Mouse (Mus musculus) right cerebral cortex, postnatal 25 days (tissue): ENCODE measurements around the gene Cc2d1b.

Experiments
- DNase-seq: peaks from one replicate; pipeline ENCODE4 v3.0.0; 2022

The Cc2d1b gene

DNA sequence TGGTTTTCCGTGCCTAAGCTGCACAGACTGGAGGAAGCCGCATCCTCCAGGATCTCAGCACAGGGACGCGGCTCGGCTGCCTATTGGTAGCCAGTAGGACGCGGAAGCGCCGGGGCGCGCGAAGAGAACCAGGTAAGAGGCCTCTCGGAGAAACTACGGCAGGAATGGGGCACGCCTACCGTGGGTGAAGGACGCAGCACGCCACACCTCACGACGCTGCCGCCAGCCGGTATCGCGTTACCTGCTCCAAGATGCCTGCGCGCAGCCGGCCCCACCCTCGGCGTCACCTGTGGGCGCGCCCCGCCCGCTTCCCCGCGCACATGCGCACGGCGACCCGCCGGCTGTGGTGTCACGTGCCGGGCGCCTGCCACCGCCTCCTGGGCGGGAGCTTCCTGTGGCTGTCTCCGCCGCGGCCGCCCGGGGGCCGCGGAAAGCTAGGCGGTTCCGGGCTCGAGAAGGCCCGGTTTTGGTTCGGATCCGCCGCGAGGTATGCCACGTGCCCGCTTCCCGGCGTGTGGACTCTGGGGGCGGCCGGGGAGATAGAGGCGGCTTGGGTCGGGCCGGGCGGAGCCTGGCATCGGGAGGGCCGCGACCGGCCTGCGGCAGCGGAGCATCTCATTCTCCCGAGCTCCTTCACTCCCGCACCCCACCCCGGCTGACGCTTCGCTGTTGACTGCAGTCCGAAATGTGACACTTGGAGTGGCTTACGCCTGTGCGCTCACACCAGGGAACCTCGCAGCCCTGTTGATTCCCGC lies at the start of gene Cc2d1b:
Gene Cc2d1b, plus strand, starts transcription at position 354 of the 755 bp plus-strand sequence.
- peak; percentile 95 for DNase-seq

DNA sequence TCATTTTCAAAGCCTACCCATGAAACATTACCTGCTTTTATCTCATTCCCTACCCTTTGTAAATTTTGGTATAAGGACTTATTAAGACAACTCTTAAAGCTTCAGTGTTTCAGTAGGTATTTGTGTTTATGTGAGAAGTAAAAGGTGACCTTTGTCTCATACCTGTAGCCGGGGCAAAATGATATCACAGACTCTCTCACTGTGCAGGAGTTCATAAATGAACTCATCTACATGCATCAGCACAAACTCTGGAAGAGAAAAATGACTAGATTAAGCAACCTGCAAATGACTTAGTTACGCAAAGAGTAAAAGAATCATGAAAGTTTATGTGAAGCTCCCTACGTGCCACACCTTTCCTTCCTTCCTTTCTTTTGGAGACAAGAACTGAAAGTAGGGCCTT lies 47.1 kb upstream of the Cc2d1b start:
- DNase-seq, result no peak

DNA sequence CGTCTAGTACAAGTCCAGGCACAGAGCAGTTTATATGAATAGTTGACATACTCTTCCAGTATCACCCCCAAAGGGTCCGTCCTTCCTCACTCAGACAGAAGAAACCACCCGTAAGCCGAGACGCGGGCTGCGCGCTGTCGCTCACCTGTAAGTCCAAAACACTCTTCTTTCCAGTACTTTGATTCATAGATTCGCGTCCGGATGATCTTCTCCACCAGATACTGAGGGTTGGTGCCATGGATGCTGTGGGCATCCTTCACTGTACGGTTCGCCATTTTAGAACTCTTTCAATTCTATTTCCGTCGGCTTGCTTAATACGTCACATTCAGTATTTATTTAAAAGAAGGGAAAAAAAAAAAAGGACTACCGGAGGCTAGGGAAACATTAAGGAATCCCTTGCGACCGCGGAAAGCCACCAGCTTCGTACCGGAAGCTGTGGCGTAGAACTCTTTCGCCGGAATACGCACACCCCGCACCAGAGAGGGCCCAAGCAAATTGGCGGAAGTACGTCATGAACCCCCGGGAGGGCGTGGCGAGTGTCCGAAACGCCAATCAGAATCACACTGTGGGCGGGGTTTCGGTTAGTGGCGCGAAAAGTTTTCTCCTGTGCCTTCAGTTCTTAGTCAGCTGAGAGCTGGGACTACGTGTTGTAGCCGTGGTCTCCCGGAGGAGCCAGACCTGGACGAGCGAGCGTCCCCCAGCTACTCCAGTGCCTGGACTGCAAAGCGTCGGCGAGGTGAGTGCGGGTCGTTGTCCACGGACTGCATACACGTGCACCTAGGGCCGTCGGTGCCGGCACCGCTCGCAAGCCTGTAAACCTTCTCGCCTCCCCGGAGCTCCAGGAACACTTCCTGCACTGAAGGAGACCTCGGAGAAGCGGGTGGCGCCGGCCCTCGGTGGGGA lies 40.6 kb upstream of the Cc2d1b start, which contains the start of the genes Prpf38a and Orc1:
Gene Prpf38a, minus strand, starts transcription at position 497 of the 903 bp plus-strand sequence.
Gene Orc1, plus strand, starts transcription at position 584 of the 903 bp plus-strand sequence.
- peak; percentile 97 for DNase-seq

DNA sequence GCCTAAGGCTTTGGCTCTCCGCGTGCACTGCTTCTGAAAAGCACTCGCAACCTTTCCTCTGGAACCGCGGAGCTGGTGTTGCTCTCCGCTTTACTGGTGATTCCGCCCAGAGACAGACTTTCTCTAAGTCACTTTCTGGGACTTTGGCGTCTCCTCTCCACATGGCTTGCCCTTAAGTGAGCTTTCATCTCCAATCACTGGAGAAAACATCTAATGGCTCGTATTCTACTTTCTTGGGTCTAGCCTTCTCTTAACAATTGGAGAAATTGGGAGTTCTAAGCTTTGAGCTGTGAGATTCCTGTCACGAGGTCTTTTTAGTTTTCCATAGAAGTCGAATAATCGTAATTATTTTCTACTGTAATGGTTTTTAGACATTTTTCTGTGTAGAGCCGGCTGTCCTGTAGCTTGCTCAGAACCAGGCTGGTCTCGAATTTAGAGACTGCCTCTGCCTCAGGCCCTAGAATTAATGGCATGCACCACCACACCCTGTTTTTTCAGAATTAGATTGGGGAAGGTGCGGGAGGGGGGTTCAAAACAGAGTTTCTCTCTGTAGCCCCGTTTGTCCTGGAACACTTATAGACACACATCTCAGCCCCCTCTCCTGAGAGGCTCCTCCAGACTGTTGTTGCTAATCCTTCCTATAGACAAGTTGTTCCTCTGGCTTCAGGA lies 39.9 kb upstream of the Cc2d1b start:
- DNase-seq, result no peak

DNA sequence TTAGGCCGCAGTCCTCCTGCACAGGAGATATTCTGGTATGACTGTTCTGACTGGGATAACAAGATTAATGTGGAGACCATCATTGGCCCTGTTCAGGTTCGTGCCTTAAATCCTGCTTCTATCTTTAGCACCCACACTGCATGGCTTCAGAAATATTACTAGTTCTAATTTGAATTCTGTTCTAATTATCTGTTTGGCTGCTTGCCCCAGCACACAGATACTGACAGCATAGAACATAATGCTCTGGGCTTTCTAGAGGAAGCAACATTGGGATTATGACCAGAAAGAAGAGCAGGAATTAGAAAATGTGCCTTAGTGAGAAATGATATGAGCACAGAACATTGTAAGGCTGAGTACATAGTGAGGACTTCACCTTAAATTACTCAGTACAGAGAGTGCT lies 26.4 kb upstream of the Cc2d1b start:
- no peak for DNase-seq

DNA sequence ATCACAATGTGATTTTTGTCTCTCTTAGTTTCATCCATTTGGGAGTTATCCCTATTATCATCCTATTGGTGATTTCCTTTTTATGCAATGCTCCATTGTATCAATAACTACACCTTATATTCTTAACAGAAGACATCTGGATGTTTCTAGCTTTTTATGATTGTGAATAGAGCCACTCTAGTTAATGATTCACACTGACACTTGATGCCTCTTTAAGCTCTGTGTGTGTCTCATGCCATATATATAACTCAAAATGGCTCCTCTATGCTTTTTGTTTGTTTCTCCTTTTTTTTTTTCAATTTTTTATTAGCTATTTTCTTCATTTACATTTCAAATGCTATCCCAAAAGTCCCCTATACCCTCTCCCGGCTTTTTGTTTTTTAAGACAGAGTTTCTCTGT lies 24.0 kb upstream of the Cc2d1b start:
- DNase-seq, result no peak

DNA sequence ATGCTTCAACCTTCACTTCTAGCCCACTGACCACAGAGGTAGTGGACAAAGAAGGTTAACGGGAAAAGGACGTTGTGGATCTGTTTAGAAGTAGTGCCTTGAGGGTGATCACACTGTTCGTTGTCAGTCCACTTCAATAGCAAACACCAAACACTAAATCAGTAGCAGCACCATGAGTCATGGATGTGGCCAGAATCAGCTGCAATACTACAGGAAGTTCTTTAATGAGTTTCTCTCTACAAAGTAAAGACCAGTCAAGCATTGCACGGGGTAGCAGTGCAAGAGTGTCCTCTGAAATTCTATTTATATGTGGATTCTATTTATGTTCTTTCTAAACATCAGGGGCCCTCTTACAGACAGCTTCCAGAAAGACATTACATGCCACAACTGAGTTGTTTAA lies 21.4 kb upstream of the Cc2d1b start:
- no peak for DNase-seq

DNA sequence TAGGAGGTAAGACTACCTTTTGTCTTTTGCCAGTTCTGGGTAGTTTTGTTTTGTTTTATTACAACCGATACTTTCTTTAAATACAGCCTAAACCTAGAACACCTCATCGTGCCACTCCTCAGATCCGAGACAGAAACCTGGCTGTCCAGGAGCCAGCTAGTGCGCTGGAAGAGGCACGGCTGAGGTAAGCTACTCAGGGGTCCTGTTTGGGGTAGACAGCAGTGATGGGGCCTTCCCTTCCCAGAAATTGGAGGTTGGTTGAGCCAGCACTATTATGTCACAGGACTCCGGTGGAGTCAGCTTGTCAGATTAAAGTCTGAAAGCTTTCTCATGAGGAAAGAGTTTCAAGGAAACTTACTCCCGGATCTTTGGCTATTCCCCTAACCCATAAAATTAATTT lies 17.9 kb upstream of the Cc2d1b start:
- DNase-seq, result no peak

DNA sequence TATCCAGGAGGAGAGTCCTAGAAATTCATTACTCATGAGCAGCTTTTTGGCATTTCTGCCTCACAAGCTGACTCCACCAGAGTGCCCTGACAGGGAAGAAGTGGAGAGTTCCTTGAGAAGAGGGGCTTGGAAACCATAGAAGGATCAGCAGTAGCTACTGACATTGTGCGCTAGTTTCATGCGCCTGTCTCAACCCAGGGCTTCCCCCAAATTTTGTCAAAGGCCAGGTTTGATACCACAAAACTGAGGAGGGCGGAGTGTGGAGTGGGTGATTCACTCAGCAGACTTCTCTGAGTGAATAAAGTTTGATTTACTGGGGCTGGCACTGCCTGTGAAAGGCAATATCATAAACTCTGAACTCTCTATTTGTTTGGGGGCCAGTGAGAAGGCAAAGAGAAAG lies 11.1 kb upstream of the Cc2d1b start:
- DNase-seq, result no peak

DNA sequence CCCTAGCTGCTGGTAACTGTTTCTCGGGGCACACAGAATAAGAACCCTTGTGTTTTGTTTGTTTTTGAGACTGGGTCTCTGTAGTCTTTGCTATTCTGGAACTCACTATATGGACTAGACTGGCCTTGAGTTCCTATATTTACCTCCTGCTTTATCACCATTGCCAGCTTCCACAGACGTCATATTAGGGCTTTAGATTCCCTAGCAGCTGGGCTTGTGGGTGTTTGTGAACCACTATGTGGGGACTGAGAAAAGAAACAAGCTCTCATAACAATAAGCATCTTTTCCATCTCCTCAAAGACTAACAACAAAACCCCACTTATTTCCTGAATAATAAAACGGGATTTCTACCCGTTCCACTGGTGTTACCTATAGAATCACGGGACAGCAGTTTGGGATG lies 8.8 kb upstream of the Cc2d1b start:
- no peak for DNase-seq

DNA sequence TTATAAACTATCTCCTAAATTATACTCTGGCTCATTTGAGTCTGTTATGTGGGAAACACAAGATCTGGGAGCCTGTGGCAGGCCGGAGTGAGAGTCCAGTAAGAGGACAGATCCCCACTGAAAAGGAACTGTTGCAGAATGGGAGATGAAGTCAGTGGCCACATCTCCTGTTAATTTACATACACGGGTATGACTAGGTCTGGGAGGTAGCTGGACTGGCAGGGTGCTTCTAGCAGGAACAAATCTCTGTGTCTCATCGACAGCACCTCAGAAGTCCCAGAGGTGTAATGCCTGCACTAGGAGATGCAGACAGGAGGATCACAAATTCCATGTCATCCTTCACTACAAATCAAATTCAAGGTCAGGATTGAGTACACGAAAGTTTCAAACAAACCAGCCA lies 1.2 kb upstream of the Cc2d1b start:
- no peak for DNase-seq

DNA sequence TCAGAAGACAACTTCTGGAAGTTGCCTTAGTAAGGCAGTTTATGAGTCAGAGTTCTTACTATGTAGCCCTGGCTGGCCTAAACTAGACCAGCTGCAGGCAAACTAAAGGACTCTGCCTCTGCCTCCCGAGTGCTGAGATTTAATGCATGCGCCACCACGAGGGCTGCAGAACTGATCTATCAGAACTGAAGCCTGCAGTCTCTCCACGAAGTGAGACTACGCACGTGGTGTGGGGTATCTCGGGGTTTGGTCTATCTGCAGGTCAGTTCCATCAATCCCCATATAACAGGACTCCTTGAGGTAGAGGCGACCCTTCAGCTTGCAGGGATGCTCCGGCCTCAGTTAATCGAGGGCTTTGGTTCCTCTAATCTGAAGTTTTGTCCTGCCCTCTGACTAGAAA lies 575 bp upstream of the Cc2d1b start:
- DNase-seq, result no peak

DNA sequence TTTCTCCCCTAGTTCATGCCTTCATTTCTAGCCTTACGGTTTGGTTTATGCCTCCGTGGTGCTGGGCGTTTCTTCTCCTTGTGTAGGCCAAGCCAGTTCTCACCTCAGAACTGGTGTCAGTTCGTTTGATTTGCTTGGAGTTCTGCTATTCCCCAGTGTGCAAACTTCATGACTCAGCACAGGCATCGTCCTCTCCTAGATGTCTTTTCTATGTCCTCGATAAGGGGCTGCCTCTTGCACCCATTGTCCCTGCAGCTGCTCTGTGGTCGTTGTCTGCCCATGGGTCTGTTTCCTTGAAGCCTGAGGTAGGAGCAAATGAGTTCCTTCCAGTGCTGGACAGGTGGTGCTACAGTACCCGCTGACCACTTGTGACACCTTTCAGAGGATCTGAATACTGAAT lies 796 bp downstream of the Cc2d1b start:
- no peak for DNase-seq

DNA sequence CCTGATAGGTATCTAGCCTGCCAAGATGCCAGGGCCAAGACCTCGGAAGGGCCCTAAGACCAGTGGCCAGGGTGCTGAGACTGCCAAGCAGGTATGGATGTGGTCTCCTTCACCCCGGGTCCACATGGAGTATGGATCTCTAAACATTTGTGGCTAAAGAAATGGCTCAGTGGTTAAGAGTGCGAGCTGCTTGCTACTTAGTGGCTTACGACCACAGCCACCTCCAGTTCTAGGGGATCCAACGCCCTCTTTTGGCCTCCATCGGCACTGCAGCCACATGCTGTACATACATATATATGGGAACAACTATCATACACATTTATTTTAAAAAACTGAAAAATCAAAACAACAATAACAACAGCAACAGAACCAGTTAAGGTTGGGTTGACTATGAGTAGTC lies 1.8 kb downstream of the Cc2d1b start:
- no peak for DNase-seq

DNA sequence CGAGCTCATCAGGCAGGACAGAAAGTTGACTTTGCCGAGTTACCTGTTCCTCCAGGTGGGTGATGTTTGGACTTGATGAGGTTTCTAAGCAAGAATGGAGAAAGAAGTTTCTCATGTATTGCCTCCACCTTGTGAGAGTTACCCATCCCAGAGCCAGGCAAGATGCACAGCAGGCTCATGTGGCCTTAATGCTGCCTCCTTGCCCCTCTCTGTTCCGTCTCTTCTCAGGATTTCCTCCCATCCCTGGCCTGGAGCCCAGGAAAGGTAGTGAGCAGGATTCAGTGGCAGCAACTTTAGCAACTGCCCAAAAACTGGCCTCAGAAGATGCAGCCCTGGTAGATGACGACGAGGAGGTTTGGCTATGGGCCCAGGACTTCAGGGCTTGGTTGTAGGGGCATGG lies 7.3 kb downstream of the Cc2d1b start:
- DNase-seq, result no peak

DNA sequence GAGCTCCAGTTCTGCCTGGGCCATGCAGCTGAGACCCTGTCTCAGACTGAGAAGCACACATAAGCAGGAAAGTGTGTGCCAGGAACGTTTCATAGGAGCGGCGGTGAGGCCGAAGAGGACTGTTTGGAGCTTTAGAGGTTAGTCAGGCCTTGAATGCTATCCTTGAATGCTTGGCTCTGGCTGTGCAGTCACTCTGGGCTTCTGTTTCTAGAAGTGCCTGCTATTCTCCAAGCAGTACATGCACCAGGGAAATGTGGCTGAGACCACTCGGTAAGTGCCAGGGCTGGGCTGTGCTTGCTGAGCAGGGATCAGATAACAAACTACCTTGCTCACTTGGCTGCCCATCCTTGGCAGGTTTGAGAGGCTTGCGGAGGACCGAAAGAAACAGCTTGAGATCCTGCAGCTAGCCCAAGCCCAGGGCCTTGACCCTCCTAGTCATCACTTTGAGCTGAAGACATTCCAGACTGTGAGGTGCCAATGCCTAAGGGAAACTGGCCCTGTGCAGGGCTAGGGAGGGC lies 9.7 kb downstream of the Cc2d1b start:
- no peak for DNase-seq

DNA sequence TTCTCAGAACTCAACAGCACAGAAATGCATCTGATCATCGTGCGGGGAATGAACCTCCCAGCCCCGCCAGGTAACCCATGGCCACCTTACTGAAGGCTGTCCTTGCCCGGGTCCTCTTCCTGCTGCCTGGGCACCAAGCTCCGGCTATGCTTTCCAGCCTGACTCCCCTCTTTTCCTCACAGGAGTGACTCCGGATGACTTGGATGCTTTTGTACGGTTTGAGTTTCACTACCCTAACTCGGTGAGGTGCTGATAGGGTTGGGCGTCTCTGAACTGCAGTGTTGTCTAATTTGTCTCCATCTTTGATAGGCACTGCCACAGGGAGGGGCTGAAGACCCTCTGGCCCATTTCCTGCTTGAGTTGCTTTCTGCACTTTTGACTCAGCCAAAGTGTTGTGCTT lies 10.4 kb downstream of the Cc2d1b start:
- DNase-seq, result no peak

DNA sequence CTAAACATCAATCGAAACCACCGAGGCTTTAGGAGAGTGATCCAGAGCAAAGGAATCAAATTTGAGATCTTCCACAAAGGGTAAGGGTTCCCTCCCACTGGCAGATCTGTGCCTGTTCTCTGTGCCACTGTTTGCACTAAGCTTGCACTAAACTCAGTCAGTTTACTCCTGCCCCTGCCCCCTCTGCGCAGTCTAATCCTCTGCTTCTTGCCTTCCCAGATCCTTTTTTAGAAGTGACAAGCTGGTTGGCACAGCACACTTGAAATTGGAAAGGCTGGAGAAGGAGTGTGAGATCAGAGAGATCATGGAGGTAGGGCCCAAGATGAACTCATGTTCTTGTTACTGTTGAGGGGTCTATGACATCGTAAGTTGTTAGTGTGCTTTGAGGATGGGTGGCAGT lies 11.9 kb downstream of the Cc2d1b start:
- no peak for DNase-seq

DNA sequence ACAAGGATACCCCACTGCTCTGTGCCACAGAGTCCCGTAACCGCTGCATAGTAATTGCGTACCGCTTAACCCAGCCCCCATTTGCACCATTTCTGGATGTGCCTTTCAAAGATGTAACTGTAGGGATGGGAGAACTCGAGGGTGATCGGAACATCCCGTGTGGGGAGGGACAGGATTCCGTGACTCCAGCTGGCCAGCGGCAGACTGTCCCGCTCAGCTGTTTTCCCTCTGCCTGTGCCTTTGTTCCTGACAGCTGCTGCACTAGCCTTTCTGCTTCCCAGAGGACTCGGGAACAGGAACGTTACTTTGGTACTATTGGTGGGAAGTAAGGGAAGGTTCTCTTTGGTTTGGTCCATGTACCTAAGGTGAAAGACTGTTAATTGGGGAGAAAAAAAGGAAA lies 14.0 kb downstream of the Cc2d1b start:
- DNase-seq, result no peak

DNA sequence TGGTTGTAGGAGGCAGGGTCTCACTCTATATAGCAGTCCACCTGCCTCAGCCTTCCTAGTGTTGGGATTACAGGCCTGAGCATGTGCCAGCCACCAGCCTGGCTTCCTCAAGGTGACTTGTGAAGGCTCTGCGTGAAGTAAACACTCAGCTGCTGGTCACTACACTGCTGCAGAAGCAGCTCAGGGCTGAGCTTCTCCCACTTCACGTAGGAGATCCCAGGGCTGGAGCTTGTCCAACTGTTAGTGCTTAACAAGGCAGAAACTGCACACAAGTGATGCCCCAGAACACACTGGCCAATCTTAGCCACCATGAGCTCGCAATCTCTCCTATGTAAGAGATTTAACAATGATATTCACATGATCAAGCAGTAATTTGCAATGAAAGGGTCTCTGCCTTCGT lies 15.0 kb downstream of the Cc2d1b start:
- DNase-seq, result no peak

DNA sequence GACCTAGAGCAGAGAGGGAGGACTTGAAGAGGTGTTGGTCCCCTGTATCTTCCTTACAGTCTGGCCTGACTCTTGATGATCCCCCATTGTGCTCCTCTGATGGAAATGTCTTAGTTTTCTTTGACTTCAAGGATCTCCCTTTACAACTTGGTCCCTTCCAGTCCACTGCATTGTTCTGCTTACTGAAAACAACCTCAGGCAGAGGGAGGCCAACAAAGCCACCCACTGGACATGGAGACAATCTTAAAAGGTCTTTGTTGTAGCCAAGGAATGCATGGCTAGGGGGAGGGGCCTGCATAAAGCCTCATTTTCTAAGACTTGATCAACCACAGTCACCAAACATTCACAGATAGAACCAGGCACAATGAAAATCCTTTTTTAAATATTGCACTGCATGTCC lies 15.4 kb downstream of the Cc2d1b start:
- no peak for DNase-seq

DNA sequence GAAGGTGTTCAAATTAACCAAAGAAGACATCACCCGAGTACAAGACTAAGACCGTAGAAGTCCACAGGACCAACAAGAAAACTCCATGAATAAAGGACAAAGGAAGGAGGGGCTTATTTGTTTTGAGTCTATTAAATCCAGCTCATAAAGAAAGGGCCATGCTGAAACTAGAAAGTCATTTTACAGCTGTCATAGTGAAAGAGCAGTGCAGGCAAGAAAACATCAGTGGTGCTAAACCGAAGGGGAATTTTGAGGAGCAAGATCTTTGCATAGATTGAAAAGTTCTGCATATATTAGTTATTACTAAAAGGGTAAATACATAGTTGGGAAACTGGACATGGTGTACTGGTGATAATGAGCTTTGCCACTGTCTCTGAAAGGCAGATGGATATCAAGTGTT lies 18.0 kb downstream of the Cc2d1b start:
- DNase-seq, result no peak

DNA sequence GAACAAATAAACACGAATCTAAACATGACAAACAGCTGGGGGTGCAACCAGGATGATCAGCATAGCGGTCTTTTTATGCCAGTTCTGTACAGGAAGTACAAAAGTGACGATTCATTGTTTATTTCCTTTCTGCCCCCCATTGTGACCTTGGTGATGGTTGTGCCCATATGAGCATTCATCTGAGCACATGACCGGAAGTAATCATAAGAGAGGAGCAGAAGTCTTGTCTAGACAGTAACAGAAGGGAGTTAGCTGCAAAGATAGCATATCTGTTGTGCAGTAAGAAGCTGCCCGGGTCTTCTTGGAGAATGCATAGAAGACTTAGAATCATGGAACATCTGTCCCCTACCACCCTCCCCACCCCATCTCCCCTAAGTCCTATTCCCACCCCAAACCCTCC lies 19.0 kb downstream of the Cc2d1b start:
- no peak for DNase-seq
